Mouse (Mus musculus) ES-E14 (cell line): ENCODE results near the gene Rab17.

Source experiments
- CHD2 ChIP-seq: IDR thresholded peaks from 2 replicates; pipeline ENCODE4 v1.6.1; 2014; ENCODE audit warnings: mild to moderate bottlenecking, low read depth, low read length, inconsistent platforms
- MAFK ChIP-seq: IDR thresholded peaks from 2 replicates; pipeline ENCODE4 v1.6.1; 2014; ENCODE audit warnings: mild to moderate bottlenecking, low read depth, low read length, inconsistent platforms; ENCODE audit not compliant: insufficient read depth
- ZNF384 ChIP-seq: IDR thresholded peaks from 2 replicates; pipeline ENCODE4 v1.6.1; 2012; ENCODE audit warnings: low read depth, low read length, inconsistent platforms

DNA sequence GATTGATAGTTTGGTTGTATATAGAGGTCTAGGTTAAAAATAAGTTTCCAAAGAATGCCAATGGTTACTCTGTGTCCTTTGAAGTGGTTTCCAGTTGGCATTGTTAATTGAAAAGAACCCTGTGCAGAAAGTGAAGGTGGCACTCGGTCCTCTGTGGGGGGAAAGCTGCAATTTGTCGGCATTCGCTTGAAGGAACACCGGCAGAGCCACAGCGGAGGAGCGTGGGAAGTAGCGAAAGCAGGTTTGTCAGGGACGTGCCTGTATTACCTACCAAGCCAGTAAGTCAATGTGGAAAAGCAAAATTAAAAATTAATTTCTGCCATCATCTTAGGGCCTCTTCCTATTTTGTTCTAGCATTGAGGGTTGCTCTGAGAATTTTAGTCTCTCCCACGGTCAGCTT lies 37.2 kb upstream of the Rab17 start:
- TF ChIP-seq ZNF384 = no peak
- TF ChIP-seq CHD2 = no peak
- TF ChIP-seq MAFK = no peak
